Mouse (Mus musculus): ENCODE measurements around the gene Brsk2. TPM values are rescaled to one million over a fixed set of nuclear protein-coding genes. Genes with fewer than 3 reads are reported as not detected.

The Brsk2 gene
- 0.29 and 0.31 TPM in 2 replicates for polyA plus RNA-seq (2015; fragmentation: Nextera tagmentation; extraction: Ambion mirVana)

DNA sequence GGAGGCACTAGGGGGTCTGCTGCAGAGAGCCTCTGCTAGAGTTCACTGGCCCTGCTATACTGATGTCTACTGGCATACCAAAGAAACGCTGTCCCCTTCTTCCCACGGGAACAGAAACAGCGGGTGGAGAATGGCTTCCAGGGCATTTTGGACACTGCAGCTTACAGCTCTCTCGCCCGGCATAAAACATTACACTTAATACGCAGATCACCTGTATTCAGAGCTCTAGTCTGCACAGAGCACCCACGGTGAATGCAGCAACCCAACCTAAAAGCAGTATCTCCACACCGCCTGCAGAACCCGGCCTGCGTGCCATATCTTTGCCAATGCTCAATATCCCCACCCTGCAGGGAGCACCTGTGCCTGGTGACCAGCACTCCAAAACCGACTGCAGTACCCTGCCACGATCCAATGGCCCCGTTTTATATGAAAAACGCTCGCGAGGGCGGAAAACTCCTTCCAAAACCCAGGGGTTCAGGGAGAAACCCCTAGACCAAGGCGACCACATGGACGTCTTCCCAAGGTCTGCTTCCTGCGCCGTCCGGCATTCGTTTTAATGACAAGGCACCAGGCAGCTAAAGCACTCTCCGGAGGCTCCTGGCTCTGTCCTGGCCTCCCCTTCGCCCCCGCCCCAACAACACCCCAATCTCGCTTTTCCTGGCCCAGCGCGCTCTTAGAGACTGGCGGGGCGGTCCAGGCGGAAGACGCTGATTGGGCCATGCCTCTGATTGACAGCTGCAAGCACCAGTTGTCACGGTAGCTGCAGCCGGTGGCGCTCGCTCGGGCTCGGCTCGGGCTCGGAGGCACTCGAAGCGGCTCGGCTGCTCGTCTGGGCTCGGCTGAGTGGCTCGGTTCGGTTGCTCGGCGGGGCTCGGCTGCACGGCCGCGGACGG lies at the start of gene Brsk2:
Gene Brsk2, plus strand, starts transcription at position 846 of the 893 bp plus-strand sequence.
- peaks cover 34% of the 10 kb centered on the region for H3K27me3 ChIP-seq (ENCODE audit: insufficient read depth, low read length)
- peak within 1 kb of the TSS; percentile 40; the same call in 1 of the 2 replicates for H3K9ac ChIP-seq (ENCODE audit: low read depth, low read length)

DNA sequence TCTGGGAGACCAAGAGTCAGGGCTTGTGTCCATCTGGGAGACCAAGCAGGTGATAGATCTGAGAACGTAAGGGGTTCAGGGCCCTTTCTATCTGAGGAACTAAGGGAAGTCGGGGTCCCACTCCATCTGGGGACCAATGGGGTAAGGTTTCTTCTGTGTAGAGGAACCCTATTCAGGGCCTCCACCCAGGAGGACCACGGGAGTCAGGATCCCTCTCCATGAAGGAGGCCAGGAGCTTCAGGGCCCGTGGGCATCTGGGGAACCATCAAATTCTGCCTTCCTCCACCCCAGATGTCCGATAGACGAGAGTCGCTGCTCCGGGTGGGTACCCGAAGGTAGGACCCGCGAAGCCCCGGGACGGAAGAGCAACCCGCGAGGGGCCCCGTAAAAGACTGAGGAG lies 47.7 kb upstream of the Brsk2 start:
- peak overlapping the region; percentile 92 for H3K9ac ChIP-seq (ENCODE audit: low read depth, low read length)
- H3K4me1 ChIP-seq (replicated peaks; ENCODE audit: insufficient read depth, low read length) = peaks cover 11% of the 10 kb centered on the region
- peak; percentile 38; the same call in 1 of the 2 replicates for ATAC-seq (replicated peaks; ENCODE audit: low FRiP score, low read depth)
- no peaks in the 10 kb centered on the region for H3K9me3 ChIP-seq (replicated peaks; ENCODE audit: low read length)
- no peaks in the 10 kb centered on the region for H3K27me3 ChIP-seq (ENCODE audit: insufficient read depth, low read length)
- DNase-seq (ENCODE audit: low spot score) = peak; percentile 1
- peak overlapping the region; percentile 71 for H3K4me3 ChIP-seq (replicated peaks; ENCODE audit: low read depth, low read length)
- WGBS = 0% methylated on average over 16 of the region's 16 CpGs
- H3K4me2 ChIP-seq (ENCODE audit: low read length) = peak overlapping the region; percentile 85
- TF ChIP-seq CTCF (IDR thresholded peaks at IDR 0.05; ENCODE audit: low read depth) = no peak
- H3K36me3 ChIP-seq (ENCODE audit: insufficient read depth, low read length) = no peaks in the 10 kb centered on the region
- peak overlapping the region; percentile 55; the same call in 1 of the 2 replicates for H3K27ac ChIP-seq

More for the DNA sequence above, at the start of gene Brsk2:
- Histone ChIP-seq H3K4me2 (ENCODE audit: low read length) (peak within 1 kb of the TSS; percentile 73), H3K36me3 (ENCODE audit: insufficient read depth, low read length) (no peaks in the 10 kb centered on the region), H3K4me3 (replicated peaks; ENCODE audit: low read depth, low read length) (peak within 1 kb of the TSS; percentile 34), H3K27ac (no peak within 1 kb of the TSS), H3K9me3 (replicated peaks; ENCODE audit: low read length) (no peaks in the 10 kb centered on the region), H3K4me1 (replicated peaks; ENCODE audit: insufficient read depth, low read length) (no peaks in the 10 kb centered on the region; the same call in 1 of the 2 replicates)
- WGBS = 2% methylated on average over 55 of the region's 55 CpGs
- DNase-seq (ENCODE audit: low spot score) (peak; percentile 95), ATAC-seq (replicated peaks; ENCODE audit: low FRiP score, low read depth) (peak; percentile 95)
- TF ChIP-seq CTCF (IDR thresholded peaks at IDR 0.05; ENCODE audit: low read depth) = no peak

DNA sequence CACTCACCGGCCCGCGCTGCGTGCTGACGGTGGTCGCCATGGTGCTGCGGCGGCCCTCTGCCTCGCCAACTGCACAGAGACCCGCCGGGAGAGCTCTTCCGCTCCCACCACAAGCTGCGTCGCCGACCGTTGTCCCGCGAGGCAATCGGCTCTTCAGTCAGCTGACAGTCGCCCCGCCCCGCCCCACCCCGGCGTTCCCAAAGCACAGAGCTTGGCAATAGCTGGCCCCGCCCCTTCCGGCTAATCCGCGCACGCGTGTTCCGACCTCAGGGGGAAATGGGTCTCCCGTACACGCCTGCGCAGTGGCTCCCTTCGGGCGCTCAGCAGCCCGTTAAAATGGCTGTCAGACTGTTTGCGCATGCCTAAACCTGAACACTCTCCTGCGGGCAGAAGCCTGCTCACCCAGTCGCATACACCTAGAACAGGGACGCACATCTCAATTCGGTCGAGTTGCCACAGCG lies 47.3 kb upstream of the Brsk2 start:
- ATAC-seq (replicated peaks; ENCODE audit: low FRiP score, low read depth) = peak; percentile 95
- DNase-seq (ENCODE audit: low spot score) = peak; percentile 99
- Histone ChIP-seq H3K4me3 (replicated peaks; ENCODE audit: low read depth, low read length) (peak overlapping the region; percentile 71), H3K4me1 (replicated peaks; ENCODE audit: insufficient read depth, low read length) (peaks cover 11% of the 10 kb centered on the region), H3K9me3 (replicated peaks; ENCODE audit: low read length) (no peaks in the 10 kb centered on the region), H3K9ac (ENCODE audit: low read depth, low read length) (peak overlapping the region; percentile 92), H3K27ac (peak overlapping the region; percentile 55; the same call in 1 of the 2 replicates), H3K27me3 (ENCODE audit: insufficient read depth, low read length) (no peaks in the 10 kb centered on the region), H3K4me2 (ENCODE audit: low read length) (peak overlapping the region; percentile 85), H3K36me3 (ENCODE audit: insufficient read depth, low read length) (no peaks in the 10 kb centered on the region)
- TF ChIP-seq CTCF (IDR thresholded peaks at IDR 0.05; ENCODE audit: low read depth) = no peak
- under 1% methylated on average over 43 of the region's 44 CpGs for WGBS

DNA sequence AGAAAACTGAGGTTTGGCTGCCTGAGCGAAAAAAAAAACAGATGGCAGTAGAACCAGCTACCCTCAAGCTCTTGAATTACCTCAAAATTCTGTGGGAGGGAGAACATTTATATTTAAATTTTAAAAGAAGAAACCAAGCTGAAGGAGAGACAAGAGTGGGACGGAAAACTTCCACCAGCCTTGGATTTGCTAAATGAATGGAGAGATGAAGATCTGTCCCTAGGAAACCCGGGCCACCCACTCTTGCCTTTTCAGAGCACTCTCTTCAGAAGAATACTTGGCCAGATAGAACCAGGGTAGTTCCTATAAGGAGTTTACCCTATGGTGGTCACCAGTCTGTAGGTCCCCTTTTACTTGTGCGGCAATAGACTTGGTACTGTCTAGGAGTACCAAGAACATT lies 46.8 kb upstream of the Brsk2 start:
- Histone ChIP-seq H3K36me3 (ENCODE audit: insufficient read depth, low read length) (no peaks in the 10 kb centered on the region), H3K27ac (no peak overlapping the region), H3K4me2 (ENCODE audit: low read length) (peak overlapping the region; percentile 85), H3K4me3 (replicated peaks; ENCODE audit: low read depth, low read length) (peak overlapping the region; percentile 71), H3K4me1 (replicated peaks; ENCODE audit: insufficient read depth, low read length) (peaks cover 11% of the 10 kb centered on the region), H3K27me3 (ENCODE audit: insufficient read depth, low read length) (no peaks in the 10 kb centered on the region), H3K9me3 (replicated peaks; ENCODE audit: low read length) (no peaks in the 10 kb centered on the region), H3K9ac (ENCODE audit: low read depth, low read length) (peak overlapping the region; percentile 58; the same call in 1 of the 2 replicates)
- TF ChIP-seq CTCF (IDR thresholded peaks at IDR 0.05; ENCODE audit: low read depth) = no peak
- 70% methylated on average over 4 of the region's 4 CpGs for WGBS
- DNase-seq (ENCODE audit: low spot score) (no peak), ATAC-seq (replicated peaks; ENCODE audit: low FRiP score, low read depth) (no peak)

DNA sequence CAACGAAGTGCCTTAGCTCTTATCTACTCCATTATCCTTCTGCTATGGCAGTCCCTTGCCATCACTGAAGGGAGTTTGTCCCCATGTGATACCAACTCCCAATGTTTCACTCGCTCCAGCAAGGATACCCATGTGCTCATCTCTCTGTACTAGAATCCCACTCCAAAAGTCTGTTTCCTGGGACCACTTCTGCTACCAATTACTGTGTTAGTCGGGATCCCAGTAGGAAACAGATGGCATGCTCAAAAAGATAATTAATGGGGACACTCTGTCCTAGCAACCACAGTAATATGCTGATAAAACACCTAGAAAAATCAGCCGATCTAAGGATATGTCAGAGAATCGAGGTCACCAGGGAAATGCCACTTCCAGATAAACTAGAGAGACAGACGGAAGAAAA lies 41.0 kb upstream of the Brsk2 start:
- ATAC-seq (replicated peaks; ENCODE audit: low FRiP score, low read depth) = no peak

DNA sequence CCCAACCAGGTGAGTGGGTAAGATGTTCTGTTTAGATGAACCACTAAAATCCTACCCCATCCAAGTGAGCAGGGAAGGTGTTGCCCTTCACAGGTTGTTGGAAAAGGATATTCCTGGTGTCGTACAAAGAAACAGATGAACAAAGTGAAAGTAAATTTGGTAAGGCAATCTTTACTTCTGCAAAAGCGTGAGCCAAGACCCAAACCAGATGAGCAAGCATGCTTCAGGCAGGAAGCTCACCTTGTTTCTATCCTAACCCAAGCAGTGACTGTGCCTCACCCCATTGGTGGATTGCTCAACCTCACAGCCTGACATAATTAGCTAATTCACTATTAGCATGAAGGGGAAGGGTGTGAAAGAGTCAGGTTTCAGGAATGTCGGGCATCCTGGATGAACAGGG lies 38.2 kb upstream of the Brsk2 start:
- Histone ChIP-seq H3K27me3 (ENCODE audit: insufficient read depth, low read length) (0 out of 2 replicates have a peak, but pooled peaks cover 3% of the 10 kb centered on the region), H3K4me1 (replicated peaks; ENCODE audit: insufficient read depth, low read length) (no peaks in the 10 kb centered on the region), H3K9me3 (replicated peaks; ENCODE audit: low read length) (no peaks in the 10 kb centered on the region), H3K27ac (no peak overlapping the region), H3K4me3 (replicated peaks; ENCODE audit: low read depth, low read length) (no peak overlapping the region), H3K9ac (ENCODE audit: low read depth, low read length) (no peak overlapping the region), H3K4me2 (ENCODE audit: low read length) (no peak overlapping the region), H3K36me3 (ENCODE audit: insufficient read depth, low read length) (no peaks in the 10 kb centered on the region)
- WGBS = 53% methylated on average over 3 of the region's 3 CpGs
- no peak for TF ChIP-seq CTCF (IDR thresholded peaks at IDR 0.05; ENCODE audit: low read depth)
- ATAC-seq (replicated peaks; ENCODE audit: low FRiP score, low read depth) = no peak
- no peak for DNase-seq (ENCODE audit: low spot score)

More for the DNA sequence above, 41.0 kb upstream of the Brsk2 start:
- Histone ChIP-seq H3K36me3 (ENCODE audit: insufficient read depth, low read length) (no peaks in the 10 kb centered on the region), H3K9me3 (replicated peaks; ENCODE audit: low read length) (no peaks in the 10 kb centered on the region), H3K9ac (ENCODE audit: low read depth, low read length) (no peak overlapping the region), H3K27me3 (ENCODE audit: insufficient read depth, low read length) (0 out of 2 replicates have a peak, but pooled peaks cover 3% of the 10 kb centered on the region), H3K4me3 (replicated peaks; ENCODE audit: low read depth, low read length) (no peak overlapping the region), H3K4me1 (replicated peaks; ENCODE audit: insufficient read depth, low read length) (no peaks in the 10 kb centered on the region), H3K4me2 (ENCODE audit: low read length) (no peak overlapping the region), H3K27ac (no peak overlapping the region)
- TF ChIP-seq CTCF (IDR thresholded peaks at IDR 0.05; ENCODE audit: low read depth) = no peak
- WGBS = 83% methylated on average over 6 of the region's 6 CpGs
- no peak for DNase-seq (ENCODE audit: low spot score)
